Mouse (Mus musculus): ENCODE results near the gene Dusp5. TPM values are rescaled to one million over a fixed set of nuclear protein-coding genes. Genes with fewer than 3 reads are reported as not detected.
"Not testable (repeated sequence)": the region's sequence is repeated elsewhere in the genome, so short reads cannot be mapped to it uniquely, and the experiment has no call there.

The Dusp5 gene
- total RNA-seq (2022): under 1 TPM; 0.19 to 0.74 (median 0.41) TPM

DNA sequence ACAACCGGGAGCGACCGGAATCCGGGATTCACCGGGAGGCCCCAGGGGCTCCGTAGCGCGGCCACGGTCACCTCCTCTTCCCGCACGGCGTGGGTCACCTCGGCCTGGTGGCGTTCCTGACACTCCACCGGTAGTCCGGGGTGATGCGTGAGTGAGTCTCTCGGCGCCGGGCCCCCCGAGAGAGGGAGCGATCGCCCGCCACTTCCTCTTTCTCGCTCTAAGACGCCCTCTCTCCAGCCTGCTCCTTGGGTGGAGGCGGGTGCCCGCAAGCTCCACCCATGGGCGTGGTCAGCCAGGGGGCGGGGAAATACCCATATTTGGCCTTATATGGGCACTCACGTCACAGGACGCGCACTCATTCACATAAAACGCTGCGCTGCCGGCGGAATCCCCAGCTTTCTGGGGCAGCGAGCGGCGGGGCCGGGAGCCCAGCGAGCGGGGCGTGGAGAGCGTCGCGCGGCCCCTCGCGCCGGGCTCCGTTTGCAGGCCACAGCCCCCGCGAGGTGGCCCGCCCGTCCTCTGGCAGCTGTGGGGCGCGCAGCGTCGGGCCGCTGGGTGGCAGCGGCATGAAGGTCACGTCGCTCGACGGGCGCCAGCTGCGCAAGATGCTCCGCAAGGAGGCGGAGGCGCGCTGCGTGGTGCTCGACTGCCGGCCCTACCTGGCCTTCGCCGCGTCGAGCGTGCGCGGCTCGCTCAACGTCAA lies at the start of gene Dusp5:
Dusp5 (plus strand) TSS at position 358 of the 703 bp plus-strand sequence.
- DNase-seq (ENCODE audit: low spot score in 2 of 2): peak; percentile 94 to 96

- no peak for DNase-seq (ENCODE audit: low spot score in 2 of 2)
These were observed 49.3 kb upstream of the Dusp5 start for GRCm38 (mm10) chr19:53479590-53479989.

- no peak for DNase-seq (ENCODE audit: low spot score in 2 of 2)
These were observed 46.8 kb upstream of the Dusp5 start for GRCm38 (mm10) chr19:53482093-53482492.

GRCm38 (mm10) chr19:53482527-53482926 lies 46.4 kb upstream of the Dusp5 start:
- DNase-seq (ENCODE audit: low spot score in 2 of 2): no peak

GRCm38 (mm10) chr19:53483984-53484383 lies 44.9 kb upstream of the Dusp5 start:
- DNase-seq (ENCODE audit: low spot score in 2 of 2): no peak

GRCm38 (mm10) chr19:53484918-53485317 lies 44.0 kb upstream of the Dusp5 start:
- DNase-seq (ENCODE audit: low spot score in 2 of 2): peak; percentile 13 to 18

DNA sequence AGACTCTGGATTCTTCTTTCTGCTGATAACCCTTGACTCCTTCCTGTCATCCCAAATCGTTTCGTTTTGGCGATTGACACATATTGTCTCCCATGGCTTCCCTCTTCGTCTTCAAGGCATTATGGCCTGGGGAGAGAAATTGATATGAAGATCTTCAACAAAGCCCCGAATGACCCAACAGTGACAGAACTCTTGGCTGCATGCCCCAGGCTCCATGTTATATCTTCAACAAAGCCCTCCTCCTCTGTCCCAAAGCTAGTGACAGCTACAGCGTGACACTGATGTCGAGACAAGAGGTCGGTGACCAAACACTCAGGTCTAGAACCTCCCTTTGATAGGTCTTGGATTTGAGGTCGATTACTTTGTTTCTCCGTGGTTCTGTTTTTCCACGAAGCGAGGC lies 39.7 kb upstream of the Dusp5 start:
- DNase-seq (ENCODE audit: low spot score in 2 of 2): no peak

GRCm38 (mm10) chr19:53489910-53490309 lies 39.0 kb upstream of the Dusp5 start:
- no peak for DNase-seq (ENCODE audit: low spot score in 2 of 2)

DNA sequence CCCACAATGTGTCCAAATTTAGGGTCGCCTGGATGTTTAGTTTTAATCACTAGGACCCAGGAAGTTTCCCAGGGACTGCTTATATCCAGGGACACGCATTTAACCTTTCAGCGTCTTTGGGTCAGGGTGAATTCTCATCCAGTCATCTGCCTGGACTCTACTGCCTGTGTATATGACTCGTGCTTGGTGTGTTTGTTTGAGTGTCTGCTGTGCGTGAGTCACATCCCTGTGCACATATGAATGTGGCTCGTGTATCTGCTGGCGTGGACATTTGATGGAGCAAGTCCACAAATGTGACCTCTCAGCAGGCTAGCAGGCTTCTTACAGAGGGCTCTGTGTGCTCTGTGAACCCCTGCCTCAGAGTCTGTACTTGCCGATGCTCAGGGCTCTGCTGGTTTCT lies 38.0 kb upstream of the Dusp5 start:
- no peak for DNase-seq (ENCODE audit: low spot score in 2 of 2)

GRCm38 (mm10) chr19:53492528-53492927 lies 36.4 kb upstream of the Dusp5 start:
- DNase-seq (ENCODE audit: low spot score in 2 of 2): no peak

- peak in 1 of 2 experiments; percentile 16 for DNase-seq (ENCODE audit: low spot score in 2 of 2)
These were observed 35.0 kb upstream of the Dusp5 start for GRCm38 (mm10) chr19:53493866-53494265.

- DNase-seq (ENCODE audit: low spot score in 2 of 2): no peak
These were observed 31.0 kb upstream of the Dusp5 start for GRCm38 (mm10) chr19:53497910-53498309.

DNA sequence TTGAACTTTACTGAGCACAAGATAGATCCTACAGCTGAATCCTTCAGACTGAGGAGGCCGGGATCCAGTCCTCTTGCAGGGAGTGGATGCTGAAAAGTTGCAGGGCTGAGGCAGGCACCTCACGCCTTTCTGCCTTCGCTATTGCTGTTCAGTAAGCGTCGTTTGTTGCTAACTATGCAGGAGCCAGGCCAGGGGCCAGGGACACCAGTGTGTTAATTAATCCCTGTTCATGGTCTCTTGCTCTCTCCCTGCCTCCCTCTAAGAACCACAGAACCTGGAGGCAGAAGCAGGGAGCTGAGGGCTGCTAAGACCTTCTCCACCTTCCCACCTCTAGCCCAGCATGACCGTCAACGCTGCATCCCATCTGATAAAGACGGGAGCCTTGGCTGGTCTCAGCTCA lies 29.9 kb upstream of the Dusp5 start:
- DNase-seq (ENCODE audit: low spot score in 2 of 2): no peak

- no peak for DNase-seq (ENCODE audit: low spot score in 2 of 2)
These were observed 29.4 kb upstream of the Dusp5 start for GRCm38 (mm10) chr19:53499451-53499940.

GRCm38 (mm10) chr19:53500298-53501006 lies 28.5 kb upstream of the Dusp5 start:
- peak in 1 of 2 experiments; percentile 20 for DNase-seq (ENCODE audit: low spot score in 2 of 2)

- not testable (repeated sequence) for DNase-seq (ENCODE audit: low spot score in 2 of 2)
These were observed 27.7 kb upstream of the Dusp5 start for GRCm38 (mm10) chr19:53501239-53501638.

DNA sequence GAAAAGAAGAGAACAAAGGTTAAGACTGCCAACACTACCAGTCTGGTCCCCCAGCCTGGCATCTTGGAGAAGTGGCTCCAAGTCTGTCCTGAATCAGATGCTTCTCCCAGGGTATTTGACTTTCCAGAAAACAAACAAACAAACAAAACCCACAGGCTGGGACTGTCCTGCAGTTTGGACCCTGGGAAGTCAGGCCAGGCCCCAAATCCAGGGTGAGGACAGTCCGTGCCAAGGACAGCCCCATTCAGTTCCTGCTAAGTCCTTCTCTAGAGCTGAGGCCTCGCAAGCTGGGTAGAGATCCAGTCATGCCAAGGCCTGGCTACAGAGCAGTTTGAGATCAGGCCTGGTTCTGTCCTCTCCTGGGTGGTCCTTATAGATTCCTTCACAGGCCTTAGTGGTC lies 27.1 kb upstream of the Dusp5 start:
- no peak for DNase-seq (ENCODE audit: low spot score in 2 of 2)

- no peak for DNase-seq (ENCODE audit: low spot score in 2 of 2)
These were observed 26.0 kb upstream of the Dusp5 start for GRCm38 (mm10) chr19:53502891-53503371.

DNA sequence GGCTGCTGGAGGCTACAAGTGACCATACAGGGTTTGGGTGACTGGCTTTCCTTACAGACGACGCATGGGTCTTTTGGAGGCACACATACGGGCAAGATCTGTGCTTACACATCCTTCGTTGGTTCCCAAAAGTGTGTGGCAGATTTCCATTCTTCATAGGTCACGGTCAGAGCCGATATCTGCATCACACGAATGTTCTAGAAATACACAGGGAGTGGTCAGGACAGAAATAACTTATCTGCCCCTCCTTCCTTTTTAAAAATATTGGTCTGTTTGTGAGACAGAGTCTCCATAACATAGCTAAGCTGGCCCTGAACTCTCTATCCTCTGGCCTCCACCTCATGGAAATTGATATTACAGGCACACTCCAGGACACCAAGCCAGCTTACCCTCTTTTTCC lies 24.7 kb upstream of the Dusp5 start:
- no peak for DNase-seq (ENCODE audit: low spot score in 2 of 2)

- DNase-seq (ENCODE audit: low spot score in 2 of 2): no peak
These were observed 23.2 kb upstream of the Dusp5 start for GRCm38 (mm10) chr19:53505728-53506127.

- no peak for DNase-seq (ENCODE audit: low spot score in 2 of 2)
These were observed 21.4 kb upstream of the Dusp5 start for GRCm38 (mm10) chr19:53507497-53507896.

DNA sequence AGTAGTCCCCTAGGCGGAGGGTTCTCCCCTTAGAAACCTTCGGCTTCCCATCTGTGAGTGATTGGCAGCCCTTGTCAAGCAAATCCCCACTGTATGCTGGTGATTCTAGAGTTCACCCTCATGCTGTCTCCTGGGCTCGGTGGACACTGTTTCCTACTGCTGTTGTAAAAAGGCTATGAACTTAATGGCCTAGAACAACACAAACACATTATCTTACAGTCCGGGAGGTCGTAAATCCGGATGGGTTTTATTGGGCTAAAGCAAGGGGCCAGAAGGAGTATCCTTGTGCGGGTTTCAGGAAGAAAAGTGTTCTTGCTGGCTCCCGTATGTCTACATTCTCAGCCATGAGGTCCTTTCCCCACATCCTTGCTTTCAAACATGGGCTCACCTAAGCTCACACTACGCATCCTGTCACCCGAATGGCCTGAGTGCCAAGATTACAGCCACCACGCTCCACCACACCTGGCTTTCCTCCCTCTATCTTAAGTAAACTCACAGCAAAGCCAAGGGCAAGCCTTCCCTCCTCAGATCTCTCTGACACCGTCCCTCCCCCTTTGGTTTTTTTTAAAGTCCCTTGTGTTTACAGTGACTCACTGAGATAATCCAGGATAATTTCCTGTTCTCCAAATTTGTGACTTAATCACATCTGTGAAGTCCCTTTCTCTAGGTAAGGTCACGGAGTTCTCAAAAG lies 17.5 kb upstream of the Dusp5 start:
- DNase-seq (ENCODE audit: low spot score in 2 of 2): no peak
